Mouse (Mus musculus): ENCODE measurements around the gene Pomgnt1. TPM values are rescaled to one million over a fixed set of nuclear protein-coding genes. Genes with fewer than 3 reads are reported as not detected.

Pomgnt1 gene
- polyA plus RNA-seq, 1 experiment from 2014 or later, result 65.2 TPM

DNA sequence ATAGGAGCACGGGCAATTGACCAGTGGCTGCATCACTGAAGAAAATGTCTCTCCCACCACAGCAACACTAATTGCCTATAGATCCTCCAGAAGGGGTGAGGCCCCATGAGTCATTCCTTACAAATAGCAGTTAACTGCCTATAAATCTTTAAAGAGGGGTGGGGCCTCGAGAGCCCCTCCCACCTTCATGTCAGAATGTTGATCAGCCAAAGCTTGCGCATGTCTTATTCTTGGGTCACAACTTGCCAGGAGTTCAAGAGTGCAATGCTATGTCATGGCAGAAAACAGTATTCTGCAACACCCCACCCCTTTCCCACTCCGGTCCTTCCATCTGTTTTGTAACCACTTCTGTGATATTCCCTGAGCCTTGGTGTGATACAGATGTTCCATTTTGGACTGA is 82.9 kb downstream of the Pomgnt1 start:
- Histone ChIP-seq H3K9ac (no peak overlapping the region), H3K4me3 (replicated peaks) (no peak overlapping the region), H3K27ac (replicated peaks) (no peak overlapping the region), H3K4me1 (no peaks in the 10 kb centered on the region), H3K36me3 (no peaks in the 10 kb centered on the region), H3K9me3 (replicated peaks) (no peaks in the 10 kb centered on the region), H3K4me2 (replicated peaks) (no peak overlapping the region), H3K27me3 (no peaks in the 10 kb centered on the region)
- 71% methylated on average over 4 of the region's 4 CpGs for WGBS
- no peak for ATAC-seq (ENCODE audit: insufficient number of reproducible peaks, low FRiP score, low TSS enrichment, low read depth)

DNA sequence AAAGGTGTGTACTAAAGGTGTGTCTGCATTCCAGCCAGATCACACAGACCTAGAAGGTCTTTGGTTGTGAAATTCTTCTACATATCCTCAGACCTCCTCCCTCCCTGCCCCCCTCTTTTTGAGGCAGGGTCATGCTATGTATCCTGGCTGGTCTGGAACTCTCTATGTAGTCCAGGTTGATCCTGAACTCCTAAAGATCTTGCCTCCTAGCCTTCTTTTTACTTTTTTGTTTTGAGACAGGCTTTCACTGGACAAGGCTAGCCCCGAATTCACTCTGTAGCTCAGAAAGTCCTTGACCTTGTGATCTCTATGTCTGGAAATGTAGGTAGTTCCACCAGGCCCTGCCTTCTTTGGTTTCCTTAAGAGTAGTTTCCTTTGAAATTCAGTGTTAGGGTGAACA is 85.3 kb downstream of the Pomgnt1 start:
- Histone ChIP-seq H3K36me3 (no peaks in the 10 kb centered on the region), H3K4me3 (replicated peaks) (no peak overlapping the region), H3K27me3 (no peaks in the 10 kb centered on the region), H3K9ac (no peak overlapping the region), H3K9me3 (replicated peaks) (no peaks in the 10 kb centered on the region), H3K4me1 (no peaks in the 10 kb centered on the region), H3K27ac (replicated peaks) (no peak overlapping the region), H3K4me2 (replicated peaks) (no peak overlapping the region)
- no peak for ATAC-seq (ENCODE audit: insufficient number of reproducible peaks, low FRiP score, low TSS enrichment, low read depth)
- WGBS, result 76% methylated on average over 1 of the region's 1 CpGs

Other genes with a start within 250 kb of the Pomgnt1 start
- gene Kncn, start 239.4 kb upstream of the Pomgnt1 start, polyA plus RNA-seq (2015; fragmentation: Nextera tagmentation; extraction: Ambion mirVana), result not detected in 2 replicates
- 0.23 TPM in 1 of 2 replicates, not detected in the other for gene 6430628N08Rik, start 233.2 kb upstream of the Pomgnt1 start, polyA plus RNA-seq (2015; fragmentation: Nextera tagmentation; extraction: Ambion mirVana)
- 3.3 TPM in 2 replicates for gene Dmbx1, start 183.9 kb upstream of the Pomgnt1 start, polyA plus RNA-seq (2015; fragmentation: Nextera tagmentation; extraction: Ambion mirVana)
- 7.0 and 8.5 TPM in 2 replicates for gene Faah, start 105.9 kb upstream of the Pomgnt1 start, polyA plus RNA-seq (2015; fragmentation: Nextera tagmentation; extraction: Ambion mirVana)
- gene Nsun4, start 70.0 kb upstream of the Pomgnt1 start, polyA plus RNA-seq (2015; fragmentation: Nextera tagmentation; extraction: Ambion mirVana), result 15.9 and 17.9 TPM in 2 replicates
- 472 and 502 TPM in 2 replicates for gene Uqcrh, start 48.8 kb upstream of the Pomgnt1 start, polyA plus RNA-seq (2015; fragmentation: Nextera tagmentation; extraction: Ambion mirVana)
- gene Lrrc41, start 48.6 kb upstream of the Pomgnt1 start, polyA plus RNA-seq (2015; fragmentation: Nextera tagmentation; extraction: Ambion mirVana), result 79.5 and 81.6 TPM in 2 replicates
- 21.8 and 23.6 TPM in 2 replicates for gene Rad54l, start 150 bp upstream of the Pomgnt1 start, polyA plus RNA-seq (2015; fragmentation: Nextera tagmentation; extraction: Ambion mirVana)
- gene Lurap1, start 27.5 kb downstream of the Pomgnt1 start, polyA plus RNA-seq (2015; fragmentation: Nextera tagmentation; extraction: Ambion mirVana), result 3.2 and 3.4 TPM in 2 replicates
- gene Tspan1, start 43.8 kb downstream of the Pomgnt1 start, polyA plus RNA-seq (2015; fragmentation: Nextera tagmentation; extraction: Ambion mirVana), result 5.9 and 9.7 TPM in 2 replicates
- not detected in 2 replicates for gene 1700042G07Rik, start 49.5 kb downstream of the Pomgnt1 start, polyA plus RNA-seq (2015; fragmentation: Nextera tagmentation; extraction: Ambion mirVana)
- gene Gm49337, start 49.5 kb downstream of the Pomgnt1 start, polyA plus RNA-seq (2015; fragmentation: Nextera tagmentation; extraction: Ambion mirVana), result not detected in 2 replicates
- 15.6 and 15.9 TPM in 2 replicates for gene Pik3r3, start 97.8 kb downstream of the Pomgnt1 start, polyA plus RNA-seq (2015; fragmentation: Nextera tagmentation; extraction: Ambion mirVana)

All from embryonic facial prominence, embryonic 15.5 days (tissue).